Mouse (Mus musculus) liver, embryonic 13.5 days (tissue): ENCODE results near the gene Six2. TPM values are rescaled to one million over a fixed set of nuclear protein-coding genes. Genes with fewer than 3 reads are reported as not detected.

Experiments used
- ATAC-seq: fragments of 200-750 bp; cut with Nextera tagmentation; 2 replicates; pipeline ENCODE4 v1.8.0; 2017; ENCODE audit warnings: low read depth, mild to moderate bottlenecking, moderate number of reproducible peaks, moderate library complexity
- DNase-seq: peaks from one replicate; pipeline ENCODE4 v3.0.0; 2022
- H3K27ac ChIP-seq: fragments of 300-500 bp; sonication (generic); 2 replicates; pipeline ENCODE4 v1.5.1; 2015; ENCODE audit warnings: moderate library complexity, mild to moderate bottlenecking, inconsistent platforms
- H3K27me3 ChIP-seq: fragments of 300-500 bp; sonication (generic); 2 replicates; pipeline ENCODE4 v1.6.1; 2015; ENCODE audit warnings: mild to moderate bottlenecking, inconsistent platforms
- H3K36me3 ChIP-seq: fragments of 300-500 bp; sonication (generic); 2 replicates; pipeline ENCODE4 v1.6.1; 2015; ENCODE audit warnings: mild to moderate bottlenecking, inconsistent platforms
- H3K4me1 ChIP-seq: fragments of 300-500 bp; sonication (generic); replicated peaks from 2 replicates; pipeline ENCODE4 v1.6.1; 2015; ENCODE audit warnings: inconsistent platforms
- H3K4me2 ChIP-seq: fragments of 300-500 bp; sonication (generic); 2 replicates; pipeline ENCODE4 v1.6.1; 2015; ENCODE audit warnings: inconsistent platforms, mild to moderate bottlenecking, moderate library complexity
- H3K4me3 ChIP-seq: fragments of 300-500 bp; sonication (generic); replicated peaks from 2 replicates; pipeline ENCODE4 v1.5.1; 2015; ENCODE audit warnings: mild to moderate bottlenecking, inconsistent platforms
- H3K9ac ChIP-seq: fragments of 300-500 bp; sonication (generic); 2 replicates; pipeline ENCODE4 v1.6.1; 2015; ENCODE audit warnings: mild to moderate bottlenecking, inconsistent platforms
- H3K9me3 ChIP-seq: fragments of 300-500 bp; sonication (generic); replicated peaks from 2 replicates; pipeline ENCODE4 v1.6.1; 2016; ENCODE audit warnings: inconsistent platforms
- WGBS: fragments of 180-500 bp; shearing (Covaris S2); methylation state at CpG from one replicate; pipeline ENCODE4 v1.1.7; 2015; ENCODE audit not compliant: insufficient replicate concordance; 5-methylcytosine and 5-hydroxymethylcytosine counted together
- polyA plus RNA-seq: library from polyadenylated mRNA; unstranded; fragments of >200 nt; fragmentation: Nextera tagmentation; extraction: Ambion mirVana; gene quantifications from 2 replicates; pipeline ENCODE4 v1.2.1, GENCODE M21; 2015

The Six2 gene
- 0.12 TPM in 1 of 2 replicates, not detected in the other for polyA plus RNA-seq

DNA sequence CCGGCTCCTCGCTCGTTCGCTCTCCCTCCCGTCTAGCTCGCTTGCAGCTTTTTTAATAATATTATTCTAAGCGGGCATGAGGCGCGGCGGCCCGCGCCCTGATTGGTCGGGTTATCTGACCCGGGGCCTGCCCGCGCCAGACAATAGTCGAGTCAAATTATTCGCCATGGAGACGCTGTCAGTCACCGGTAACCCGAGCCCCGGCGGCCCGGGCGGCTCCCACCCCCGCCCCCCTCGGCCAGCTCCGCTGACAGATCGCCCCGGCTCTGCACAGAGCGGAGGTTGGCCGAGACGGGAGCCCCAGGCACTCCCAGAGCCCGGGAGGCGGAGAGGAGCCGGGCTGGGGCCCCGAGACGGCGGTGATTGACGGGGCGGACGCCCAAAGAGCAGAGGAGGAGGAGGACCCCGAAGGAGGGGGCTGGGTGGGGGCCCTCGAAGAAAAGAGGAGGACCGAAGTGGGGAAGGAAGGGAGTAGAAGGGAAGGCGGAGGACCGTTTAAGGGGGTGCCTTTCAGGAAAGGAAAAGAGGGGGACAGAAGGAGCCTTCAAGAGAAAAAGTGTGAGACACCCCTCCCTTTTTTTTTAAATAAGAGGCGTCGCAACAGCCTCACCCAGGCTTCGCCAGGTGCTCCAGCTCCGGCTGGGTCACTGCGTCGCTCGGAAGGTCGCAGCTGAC is at the start of gene Six2:
Gene Six2, minus strand, starts transcription at position 39 of the 675 bp plus-strand sequence.
- Histone ChIP-seq H3K36me3 (no peaks in the 10 kb centered on the region), H3K4me2 (peak within 1 kb of the TSS; percentile 57), H3K4me3 (peak within 1 kb of the TSS; percentile 46), H3K9ac (no peak within 1 kb of the TSS), H3K4me1 (0 out of 2 replicates have a peak, but pooled peaks cover 5% of the 10 kb centered on the region), H3K27me3 (peaks cover 100% of the 10 kb centered on the region), H3K9me3 (no peaks in the 10 kb centered on the region), H3K27ac (no peak within 1 kb of the TSS)
- DNase-seq, result no peak
- no peak for ATAC-seq
- WGBS, result 1% methylated on average over 54 of the region's 55 CpGs

DNA sequence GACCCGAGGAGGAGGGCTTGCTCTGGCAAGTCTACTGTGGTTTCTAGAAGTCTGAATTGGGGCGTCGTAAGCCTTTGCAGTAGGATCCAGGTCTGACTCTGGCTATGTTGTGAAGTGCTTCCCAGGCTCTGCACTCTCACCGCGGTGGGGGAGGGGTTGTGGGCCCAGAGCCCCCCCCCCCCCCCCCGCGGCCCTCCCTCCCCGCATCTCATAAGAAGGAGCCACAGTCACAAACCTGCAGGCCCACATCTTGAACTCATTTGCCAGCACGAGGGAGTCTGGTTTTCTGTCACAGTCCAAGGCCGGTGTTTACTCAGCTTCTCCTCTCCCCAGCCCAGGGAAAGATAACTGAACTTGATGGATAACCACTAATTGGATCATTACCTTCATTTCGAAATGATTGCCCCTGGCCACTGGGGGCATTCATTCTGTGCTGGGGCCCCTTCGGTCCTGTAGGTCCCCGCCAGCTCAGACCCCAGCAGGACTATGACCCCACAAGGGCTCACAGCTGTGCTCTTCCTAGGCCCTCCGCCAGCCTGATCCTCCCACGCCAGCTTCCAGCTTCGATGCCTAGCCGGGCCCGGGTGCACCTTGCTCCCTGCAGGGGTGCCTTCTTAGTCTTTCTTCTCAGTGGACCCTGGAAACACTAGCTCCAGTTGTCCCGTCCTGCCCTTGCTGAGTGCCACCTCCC is 49.2 kb upstream of the Six2 start:
- no peak for DNase-seq
- no peak overlapping the region for H3K4me2 ChIP-seq
- H3K4me3 ChIP-seq, result no peak overlapping the region
- no peaks in the 10 kb centered on the region for H3K9me3 ChIP-seq
- no peaks in the 10 kb centered on the region for H3K36me3 ChIP-seq
- H3K27me3 ChIP-seq, result no peaks in the 10 kb centered on the region
- ATAC-seq, result no peak
- H3K27ac ChIP-seq, result no peak overlapping the region
- H3K9ac ChIP-seq, result no peak overlapping the region
- no peaks in the 10 kb centered on the region for H3K4me1 ChIP-seq
- WGBS, result 56% methylated on average over 19 of the region's 19 CpGs

DNA sequence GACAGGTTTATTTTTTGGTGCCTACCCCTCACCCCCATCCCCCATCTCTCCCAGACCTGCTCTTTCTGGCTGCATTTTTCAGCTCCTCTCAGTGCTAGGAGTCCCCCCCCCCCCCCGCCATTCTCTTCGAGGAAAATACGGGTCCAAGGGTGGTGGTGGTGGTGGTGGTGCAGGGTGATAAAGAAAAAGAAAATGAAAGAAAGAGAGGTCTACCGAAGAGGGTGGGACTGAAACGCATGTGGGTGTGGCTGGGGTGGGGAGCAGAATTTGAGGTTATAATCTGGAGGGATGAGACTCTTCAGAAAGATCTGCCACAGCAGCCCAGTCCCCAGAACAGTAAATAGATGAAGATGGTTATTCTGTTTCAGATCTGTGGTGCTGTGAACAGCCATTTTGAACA is 43.3 kb upstream of the Six2 start:
- H3K4me2 ChIP-seq, result no peak overlapping the region
- H3K4me3 ChIP-seq, result no peak overlapping the region
- ATAC-seq (no peak), DNase-seq (peak; percentile 4)
- no peaks in the 10 kb centered on the region for H3K9me3 ChIP-seq
- WGBS, result 40% methylated on average over 5 of the region's 5 CpGs
- H3K9ac ChIP-seq, result no peak overlapping the region
- no peaks in the 10 kb centered on the region for H3K36me3 ChIP-seq
- no peaks in the 10 kb centered on the region for H3K27me3 ChIP-seq
- H3K4me1 ChIP-seq, result no peaks in the 10 kb centered on the region
- no peak overlapping the region for H3K27ac ChIP-seq

DNA sequence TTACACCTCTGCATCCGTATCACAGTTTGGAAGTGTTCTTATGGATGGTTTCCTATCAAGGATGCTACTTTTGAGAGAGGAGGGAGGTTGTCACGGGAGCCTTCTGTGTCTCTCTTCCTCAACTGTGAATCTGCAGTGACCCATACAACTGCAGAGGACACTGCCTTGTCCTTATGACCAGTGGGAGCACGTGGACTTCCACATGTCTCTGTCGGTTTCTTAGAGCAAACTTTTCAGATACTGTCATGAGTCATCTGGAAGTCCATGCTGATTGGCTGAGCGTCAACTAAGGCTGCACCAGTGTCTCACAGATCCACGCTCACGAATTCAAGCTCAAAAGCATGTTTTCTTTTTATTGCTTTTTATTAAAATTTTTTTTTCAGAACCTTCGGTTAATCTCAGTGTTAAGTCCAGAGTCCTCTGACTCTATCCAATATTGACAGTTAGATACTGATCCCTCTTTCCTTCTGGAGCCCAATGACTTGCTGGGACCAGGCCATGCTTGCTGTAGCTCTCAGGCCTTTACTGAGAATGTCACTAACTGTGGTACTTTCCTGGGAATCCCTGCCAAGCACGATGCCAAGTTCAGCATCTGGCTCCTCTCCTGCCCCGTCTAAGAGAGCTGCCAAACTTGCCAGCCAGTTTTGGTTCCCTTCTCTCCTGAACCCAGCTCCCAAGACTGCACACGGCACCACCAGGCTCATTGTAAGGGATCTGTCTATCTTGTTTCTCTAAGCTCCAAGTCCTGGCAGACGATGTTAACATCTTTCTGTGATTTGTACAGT is 42.3 kb upstream of the Six2 start:
- WGBS, result 60% methylated on average over 12 of the region's 12 CpGs
- no peak overlapping the region for H3K4me2 ChIP-seq
- DNase-seq, result no peak

DNA sequence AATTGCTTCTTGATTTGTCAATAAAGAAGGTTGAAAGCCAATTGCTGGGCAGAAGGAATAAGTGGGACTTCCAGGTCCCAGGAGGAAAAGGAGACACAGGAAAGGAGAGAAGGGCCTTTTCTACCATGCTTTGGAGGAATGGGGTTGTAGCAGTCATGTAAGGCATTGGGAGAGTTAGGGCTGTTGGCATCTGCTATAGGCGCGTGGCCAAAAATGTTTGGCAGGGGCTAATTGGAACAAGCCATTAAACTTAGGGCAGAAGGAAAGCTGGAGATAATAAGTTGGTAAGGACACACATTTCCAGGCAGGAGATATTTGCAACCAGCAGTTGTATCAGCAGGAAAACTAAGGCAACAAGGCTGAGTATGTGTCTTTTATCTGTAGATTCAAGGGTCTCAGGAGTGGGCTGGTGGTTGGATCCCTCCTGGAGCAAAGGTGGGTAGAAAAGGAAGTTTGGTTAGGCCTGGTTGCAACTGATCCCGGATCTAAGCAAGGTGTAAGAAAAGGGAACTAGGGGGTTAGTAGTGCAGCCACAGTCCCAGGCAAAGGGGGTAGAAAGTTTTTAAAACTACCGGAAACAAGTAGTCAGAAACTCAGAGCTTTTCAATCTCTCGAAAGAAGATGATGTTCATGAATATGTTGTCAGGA is 40.1 kb upstream of the Six2 start:
- no peak overlapping the region for H3K4me3 ChIP-seq
- no peak overlapping the region for H3K9ac ChIP-seq
- no peak overlapping the region for H3K27ac ChIP-seq
- H3K4me2 ChIP-seq, result no peak overlapping the region
- H3K4me1 ChIP-seq, result no peaks in the 10 kb centered on the region
- no peaks in the 10 kb centered on the region for H3K27me3 ChIP-seq
- ATAC-seq (no peak), DNase-seq (no peak)
- 51% methylated on average over 5 of the region's 5 CpGs for WGBS
- no peaks in the 10 kb centered on the region for H3K36me3 ChIP-seq
- no peaks in the 10 kb centered on the region for H3K9me3 ChIP-seq

More for the DNA sequence above, 42.3 kb upstream of the Six2 start:
- Histone ChIP-seq H3K27ac (no peak overlapping the region), H3K9me3 (no peaks in the 10 kb centered on the region), H3K4me3 (no peak overlapping the region), H3K36me3 (no peaks in the 10 kb centered on the region), H3K9ac (no peak overlapping the region), H3K4me1 (no peaks in the 10 kb centered on the region), H3K27me3 (no peaks in the 10 kb centered on the region)
- ATAC-seq, result no peak

DNA sequence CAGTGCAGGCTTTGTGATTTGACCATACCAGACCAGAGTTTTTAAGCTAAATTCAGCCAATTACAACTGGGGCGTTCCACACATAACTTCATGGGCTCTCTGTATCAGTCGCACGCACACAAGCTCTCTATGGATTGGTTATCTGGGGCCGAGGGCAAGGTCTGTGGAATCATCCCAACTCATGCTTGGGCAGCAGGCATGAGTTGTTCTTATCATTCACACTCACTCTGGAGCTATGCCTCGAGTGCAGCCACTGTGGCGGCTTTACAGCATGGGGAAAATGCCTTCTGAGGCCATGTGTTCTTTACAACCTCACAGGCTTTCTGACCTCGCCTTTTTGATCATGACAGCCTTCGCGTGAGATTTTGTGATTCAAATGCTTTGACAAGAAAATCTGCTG is 37.9 kb upstream of the Six2 start:
- no peaks in the 10 kb centered on the region for H3K36me3 ChIP-seq
- DNase-seq, result peak; percentile 6
- peak; percentile 50; the same call in 1 of the 2 replicates for ATAC-seq

DNA sequence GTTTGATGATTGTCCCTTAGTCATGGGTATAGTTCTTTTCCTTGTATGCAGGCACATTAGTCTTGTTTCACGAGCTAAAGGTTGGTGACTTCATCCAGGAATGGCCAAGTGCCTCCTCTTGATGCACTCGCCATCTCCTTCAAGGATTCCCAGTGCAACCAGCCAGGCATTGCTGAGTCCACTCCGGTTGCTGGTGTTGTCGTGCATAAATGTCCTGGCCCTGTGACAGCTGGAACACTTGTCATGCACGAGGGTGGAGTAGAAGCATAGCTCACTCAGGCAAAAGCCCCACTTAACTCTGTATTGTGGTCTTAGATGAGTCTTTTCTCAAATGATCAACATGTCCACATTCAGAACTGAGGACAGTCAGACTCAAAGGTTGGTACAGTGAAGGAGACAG is 35.1 kb upstream of the Six2 start:
- H3K4me1 ChIP-seq, result no peaks in the 10 kb centered on the region
- no peak for ATAC-seq
- H3K9ac ChIP-seq, result no peak overlapping the region
- no peak overlapping the region for H3K4me3 ChIP-seq
- no peak overlapping the region for H3K4me2 ChIP-seq
- no peak overlapping the region for H3K27ac ChIP-seq
- 58% methylated on average over 5 of the region's 5 CpGs for WGBS
- DNase-seq, result no peak
- H3K36me3 ChIP-seq, result no peaks in the 10 kb centered on the region
- no peaks in the 10 kb centered on the region for H3K27me3 ChIP-seq
- H3K9me3 ChIP-seq, result no peaks in the 10 kb centered on the region

More for the DNA sequence above, 37.9 kb upstream of the Six2 start:
- H3K27ac ChIP-seq, result no peak overlapping the region
- 62% methylated on average over 9 of the region's 9 CpGs for WGBS
- no peaks in the 10 kb centered on the region for H3K27me3 ChIP-seq
- no peak overlapping the region for H3K4me3 ChIP-seq
- no peak overlapping the region for H3K4me2 ChIP-seq
- H3K9me3 ChIP-seq, result no peaks in the 10 kb centered on the region
- no peaks in the 10 kb centered on the region for H3K4me1 ChIP-seq
- no peak overlapping the region for H3K9ac ChIP-seq

DNA sequence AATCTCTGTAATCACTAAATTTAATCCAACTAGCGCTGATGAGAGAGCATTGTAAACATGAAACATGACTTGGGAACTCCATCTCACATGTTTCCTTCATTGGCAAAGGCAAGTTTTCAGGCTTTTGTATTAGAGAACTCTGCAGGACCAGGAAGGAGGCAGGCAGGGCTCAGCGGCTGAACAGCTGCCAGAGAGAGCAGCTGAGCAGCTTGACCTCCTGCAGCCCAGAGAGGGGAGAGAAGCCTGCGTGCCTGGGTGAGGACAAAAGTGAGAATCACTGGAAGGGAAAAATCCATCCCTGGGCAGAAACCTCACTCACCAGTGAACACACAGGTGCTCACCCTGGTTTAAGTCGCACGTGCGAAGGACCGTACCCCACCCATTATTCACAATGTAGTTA is 29.2 kb upstream of the Six2 start:
- no peaks in the 10 kb centered on the region for H3K27me3 ChIP-seq
- no peak overlapping the region for H3K27ac ChIP-seq
- H3K9ac ChIP-seq, result no peak overlapping the region
- no peaks in the 10 kb centered on the region for H3K36me3 ChIP-seq
- ATAC-seq (no peak), DNase-seq (no peak)
- H3K9me3 ChIP-seq, result no peaks in the 10 kb centered on the region
- WGBS, result 70% methylated on average over 7 of the region's 7 CpGs
- no peak overlapping the region for H3K4me3 ChIP-seq
- H3K4me1 ChIP-seq, result no peaks in the 10 kb centered on the region
- no peak overlapping the region for H3K4me2 ChIP-seq

DNA sequence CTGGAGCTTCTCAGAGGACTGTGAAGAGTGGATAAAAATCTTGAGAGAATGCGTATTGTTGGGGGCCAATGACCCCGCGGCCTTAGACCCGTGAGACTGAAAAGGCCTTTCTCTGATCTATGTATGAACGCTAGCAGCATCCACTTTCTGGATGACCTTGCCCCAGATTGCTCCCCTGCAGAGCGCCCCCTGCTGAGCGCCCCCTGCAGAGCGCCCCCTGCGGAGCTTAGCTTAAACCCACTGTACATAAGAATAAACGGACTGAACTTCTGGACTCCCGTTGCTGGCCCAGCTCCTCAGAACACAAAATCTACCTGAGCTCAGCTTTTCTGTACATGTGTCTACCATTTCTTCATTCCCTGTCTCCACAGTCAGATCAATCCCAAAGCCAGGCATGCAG is 27.7 kb upstream of the Six2 start:
- Histone ChIP-seq H3K36me3 (no peaks in the 10 kb centered on the region), H3K9ac (no peak overlapping the region), H3K4me1 (no peaks in the 10 kb centered on the region), H3K9me3 (no peaks in the 10 kb centered on the region), H3K27ac (no peak overlapping the region), H3K27me3 (no peaks in the 10 kb centered on the region), H3K4me3 (no peak overlapping the region), H3K4me2 (no peak overlapping the region)
- WGBS, result 70% methylated on average over 11 of the region's 11 CpGs
- ATAC-seq, result no peak
- no peak for DNase-seq

DNA sequence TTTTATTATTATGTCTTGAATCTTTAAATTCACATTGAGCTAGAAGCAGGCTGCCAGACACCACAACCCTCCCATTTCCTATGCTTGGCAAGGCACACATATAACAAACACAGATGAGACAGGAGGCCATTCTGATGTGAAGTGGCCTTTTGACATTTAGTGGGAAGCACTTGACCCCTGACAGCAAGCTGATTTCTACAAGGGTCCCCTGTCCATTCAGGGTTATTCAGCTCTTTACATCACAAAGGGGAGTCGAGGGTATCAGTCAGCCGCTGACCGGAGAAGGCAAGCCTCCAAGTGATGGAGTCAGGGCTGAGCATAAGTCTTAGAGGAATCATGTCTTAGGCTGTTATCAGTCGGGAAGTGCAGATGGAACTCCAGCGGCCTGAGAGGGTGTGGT is 26.3 kb upstream of the Six2 start:
- Histone ChIP-seq H3K4me1 (no peaks in the 10 kb centered on the region), H3K36me3 (no peaks in the 10 kb centered on the region), H3K4me3 (no peak overlapping the region), H3K27ac (no peak overlapping the region), H3K27me3 (no peaks in the 10 kb centered on the region), H3K9me3 (no peaks in the 10 kb centered on the region), H3K4me2 (no peak overlapping the region), H3K9ac (no peak overlapping the region)
- DNase-seq, result no peak
- 63% methylated on average over 5 of the region's 5 CpGs for WGBS
- no peak for ATAC-seq

DNA sequence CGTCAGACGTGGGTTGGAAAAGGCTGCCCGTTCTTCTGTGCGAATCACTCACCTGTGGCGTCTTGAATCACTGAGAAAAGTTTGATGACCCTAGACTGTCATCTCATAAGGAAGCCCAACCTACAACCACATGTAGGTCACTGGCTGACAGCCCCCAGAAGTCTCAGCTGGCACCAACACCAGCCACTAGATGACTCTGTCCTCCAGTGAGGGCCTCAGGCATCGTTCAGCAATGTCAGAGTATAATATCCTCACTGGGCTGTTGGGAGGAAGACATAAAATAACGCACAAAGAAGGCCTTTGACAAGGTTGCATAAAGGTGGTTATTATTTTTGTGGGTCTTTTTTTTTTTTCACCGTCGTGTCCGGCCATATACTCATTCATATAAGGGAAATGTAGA is 24.8 kb upstream of the Six2 start:
- no peak overlapping the region for H3K4me2 ChIP-seq
- no peaks in the 10 kb centered on the region for H3K36me3 ChIP-seq
- 72% methylated on average over 10 of the region's 10 CpGs for WGBS
- no peak overlapping the region for H3K27ac ChIP-seq
- DNase-seq (no peak), ATAC-seq (no peak)
- H3K27me3 ChIP-seq, result no peaks in the 10 kb centered on the region
- no peak overlapping the region for H3K4me3 ChIP-seq
- H3K9ac ChIP-seq, result no peak overlapping the region
- H3K9me3 ChIP-seq, result no peaks in the 10 kb centered on the region
- H3K4me1 ChIP-seq, result no peaks in the 10 kb centered on the region
